In the genomic region with DNA sequence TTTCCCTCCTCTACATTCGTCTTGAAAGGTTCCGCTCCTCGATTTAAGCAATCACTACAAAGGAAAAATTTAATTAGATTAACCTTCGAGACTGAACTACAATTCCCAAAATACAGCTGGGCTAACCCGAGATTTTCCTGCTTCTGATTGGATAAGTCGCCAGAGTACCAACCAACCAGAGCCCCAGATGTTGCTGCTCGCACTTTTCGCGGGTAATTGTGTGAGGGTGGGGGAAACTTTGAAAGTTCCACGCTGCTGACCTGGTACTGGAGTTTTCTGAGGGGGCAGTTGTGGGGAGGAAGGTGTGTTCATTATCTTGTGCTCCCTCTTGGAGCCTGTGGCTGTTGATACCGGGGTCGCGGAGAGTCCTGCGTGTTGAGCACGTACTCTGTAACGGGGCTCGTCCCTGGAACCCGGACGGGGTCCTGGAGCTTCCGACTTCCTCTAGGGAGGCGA, we compare ENCODE assay signal across 8 mouse cellular contexts. TPM values are rescaled to one million over a fixed set of nuclear protein-coding genes. Genes with fewer than 3 reads are reported as not detected.
DNase-seq lines count a peak whose midpoint lies in the region; ATAC-seq lines count a peak whose summit lies in the region.

A gene (plus strand): TSS at position 162 of the 456 bp plus-strand sequence.

- DNase-seq in CD8-positive naive resting alpha-beta T cell, adult 2 months (ENCODE audit: low read depth in 2 of 2, low spot score in 2 of 2), result peak; percentile 60 to 74
- peak; percentile 87 for DNase-seq in c-Kit-negative CD71-positive TER-119-positive erythroid progenitor cells, embryonic 14.5 days (ENCODE audit: low read depth, low spot score)
- DNase-seq in fibroblast of lung, adult 2 months (ENCODE audit: low read depth), result peak; percentile 83
- peak; percentile 87 for DNase-seq in kidney, postnatal 14 days
- DNase-seq in liver, embryonic 13.5 days, result peak; percentile 78
- peak; percentile 83 for DNase-seq in neural tube, embryonic 10.5 days (ENCODE audit: extremely low spot score, low spot score)

- no peaks in the 10 kb centered on the region for H3K27me3 ChIP-seq in heart, embryonic 14.5 days (ENCODE audit: control insufficient read depth, insufficient read depth, low read length)
- H3K27me3 ChIP-seq in liver, embryonic 13.5 days, result no peaks in the 10 kb centered on the region
- no peaks in the 10 kb centered on the region for H3K27me3 ChIP-seq in stomach, embryonic 16.5 days (ENCODE audit: control insufficient read depth, insufficient read depth, low read length)

- H3K4me1 ChIP-seq in heart, embryonic 14.5 days (ENCODE audit: control insufficient read depth in 2 of 2, insufficient read depth in 2 of 2, low read length in 2 of 2), result peaks cover 0 to 19% of the 10 kb centered on the region in 2 experiments; a peak in 2 of 4 replicates
- H3K4me1 ChIP-seq in liver, embryonic 13.5 days (replicated peaks), result peaks cover 34% of the 10 kb centered on the region
- 0 out of 2 replicates have a peak, but pooled peaks cover 11% of the 10 kb centered on the region for H3K4me1 ChIP-seq in stomach, embryonic 16.5 days (ENCODE audit: control insufficient read depth, insufficient read depth, low read length)

- under 1% methylated on average over 21 of the region's 21 CpGs for WGBS in heart, embryonic 14.5 days
- WGBS in liver, embryonic 13.5 days (ENCODE audit: insufficient replicate concordance), result under 1% methylated on average over 21 of the region's 21 CpGs
- under 1% methylated on average over 21 of the region's 21 CpGs for WGBS in stomach, embryonic 16.5 days

- peak; percentile 72 for ATAC-seq in heart, embryonic 14.5 days (ENCODE audit: insufficient number of reproducible peaks, insufficient read depth, low FRiP score, low read depth)
- ATAC-seq in liver, embryonic 13.5 days (ENCODE audit: low read depth), result peak; percentile 79
- peak; percentile 79 for ATAC-seq in stomach, embryonic 16.5 days (ENCODE audit: insufficient read depth, low FRiP score)

- H3K9ac ChIP-seq in heart, embryonic 14.5 days (ENCODE audit: low read length), result peak within 1 kb of the TSS; percentile 71
- peak within 1 kb of the TSS; percentile 79 for H3K9ac ChIP-seq in liver, embryonic 13.5 days
- peak within 1 kb of the TSS; percentile 83 for H3K9ac ChIP-seq in stomach, embryonic 16.5 days (ENCODE audit: low read length)

- peak within 1 kb of the TSS; percentile 57 to 97 for H3K4me3 ChIP-seq in heart, embryonic 14.5 days (ENCODE audit: control insufficient read depth in 1 of 2, insufficient read depth in 1 of 2, low read depth in 1 of 2, low read length in 2 of 2)
- H3K4me3 ChIP-seq in liver, embryonic 13.5 days (replicated peaks), result peak within 1 kb of the TSS; percentile 76
- H3K4me3 ChIP-seq in stomach, embryonic 16.5 days (replicated peaks; ENCODE audit: low read length), result peak within 1 kb of the TSS; percentile 93

- H3K36me3 ChIP-seq in heart, embryonic 14.5 days (ENCODE audit: control insufficient read depth, insufficient read depth, low read length), result 0 out of 2 replicates have a peak, but pooled peaks cover 16% of the 10 kb centered on the region
- 0 out of 2 replicates have a peak, but pooled peaks cover 4% of the 10 kb centered on the region for H3K36me3 ChIP-seq in liver, embryonic 13.5 days
- no peaks in the 10 kb centered on the region for H3K36me3 ChIP-seq in stomach, embryonic 16.5 days (ENCODE audit: control insufficient read depth, insufficient read depth, low read length)

- H3K27ac ChIP-seq in heart, embryonic 14.5 days (replicated peaks in 1 of 2; ENCODE audit: control insufficient read depth in 1 of 2, insufficient read depth in 1 of 2, low read depth in 2 of 2, low read length in 2 of 2), result peak within 1 kb of the TSS; percentile 56 to 84
- peak within 1 kb of the TSS; percentile 82 for H3K27ac ChIP-seq in liver, embryonic 13.5 days
- H3K27ac ChIP-seq in stomach, embryonic 16.5 days (ENCODE audit: low read length), result peak within 1 kb of the TSS; percentile 64

- H3K4me2 ChIP-seq in heart, embryonic 14.5 days (ENCODE audit: low read length), result peak within 1 kb of the TSS; percentile 92
- H3K4me2 ChIP-seq in liver, embryonic 13.5 days, result peak within 1 kb of the TSS; percentile 90
- H3K4me2 ChIP-seq in stomach, embryonic 16.5 days (ENCODE audit: low read depth, low read length), result peak within 1 kb of the TSS; percentile 91

- no peaks in the 10 kb centered on the region for H3K9me3 ChIP-seq in heart, embryonic 14.5 days (ENCODE audit: control insufficient read depth, low read length)
- no peaks in the 10 kb centered on the region for H3K9me3 ChIP-seq in liver, embryonic 13.5 days (replicated peaks)
- H3K9me3 ChIP-seq in stomach, embryonic 16.5 days (replicated peaks; ENCODE audit: control insufficient read depth, low read length), result no peaks in the 10 kb centered on the region

RNA-seq across cellular contexts. Expression of the gene that starts here (rescaled TPM):
- polyA plus RNA-seq in heart, embryonic 14.5 days (2014; fragmentation: Nextera tagmentation; extraction: Ambion mirVana), result 4.2 and 4.4 TPM in 2 replicates
- polyA plus RNA-seq in liver, embryonic 13.5 days (2015; fragmentation: Nextera tagmentation; extraction: Ambion mirVana), result 5.2 and 5.5 TPM in 2 replicates
- 7.8 and 8.1 TPM in 2 replicates for polyA plus RNA-seq in stomach, embryonic 16.5 days (2015; fragmentation: Nextera tagmentation; extraction: Ambion mirVana)

Comparison
In these comparisons a context has a peak if more than half of its experiments do, and no peak if none do; other contexts are left out.
1. Peak in every context shown above with its lines: DNase-seq, ATAC-seq, H3K4me3 ChIP-seq and H3K27ac ChIP-seq.